Mouse (Mus musculus): ENCODE measurements around the gene Fgfr1op2. TPM values are rescaled to one million over a fixed set of nuclear protein-coding genes. Genes with fewer than 3 reads are reported as not detected.
A peak's percentile ranks its signal among the peaks of the same experiment; 100 is the strongest.
"Not testable (repeated sequence)": the region's sequence is repeated elsewhere in the genome, so short reads cannot be mapped to it uniquely, and the experiment has no call there.

Fgfr1op2 gene
- polyA plus RNA-seq, 1 experiment from 2014 or later = 83.7 TPM

DNA sequence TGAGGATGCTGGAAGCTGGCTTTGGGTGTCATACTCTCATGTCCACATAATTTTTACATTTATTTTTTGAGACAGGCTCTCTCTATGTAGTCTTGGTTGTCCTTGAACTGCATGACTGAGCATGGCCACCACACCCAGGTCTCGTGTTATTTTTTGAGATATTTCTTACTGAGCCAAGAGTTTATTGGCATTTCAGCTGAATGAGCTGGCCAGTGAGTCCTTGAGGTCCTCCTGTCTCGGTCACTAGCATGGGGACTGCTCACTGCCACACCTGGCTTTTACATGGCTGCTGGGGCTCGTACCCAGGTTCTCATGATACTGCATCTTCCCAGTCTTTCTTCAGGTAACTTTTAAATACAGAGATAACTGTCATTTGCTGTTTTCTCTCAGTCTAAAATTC is 36.6 kb upstream of the Fgfr1op2 start:
- no peaks in the 10 kb centered on the region for H3K9me3 ChIP-seq (replicated peaks; ENCODE audit: control insufficient read depth, low read length)
- H3K9ac ChIP-seq (ENCODE audit: low read depth, low read length) = no peak overlapping the region
- no peak for ATAC-seq (ENCODE audit: low read depth)
- H3K4me1 ChIP-seq (ENCODE audit: control insufficient read depth, low read depth, low read length) = no peaks in the 10 kb centered on the region
- no peaks in the 10 kb centered on the region for H3K36me3 ChIP-seq (ENCODE audit: control insufficient read depth, insufficient read depth)
- H3K4me3 ChIP-seq (ENCODE audit: low read depth, low read length) = no peak overlapping the region
- H3K27ac ChIP-seq (ENCODE audit: low read length) = no peak overlapping the region
- no peaks in the 10 kb centered on the region for H3K27me3 ChIP-seq (ENCODE audit: control insufficient read depth, insufficient read depth, low read depth, low read length)
- 66% methylated on average over 3 of the region's 3 CpGs for WGBS (ENCODE audit: insufficient replicate concordance)
- no peak overlapping the region for H3K4me2 ChIP-seq (ENCODE audit: low read depth, low read length)

DNA sequence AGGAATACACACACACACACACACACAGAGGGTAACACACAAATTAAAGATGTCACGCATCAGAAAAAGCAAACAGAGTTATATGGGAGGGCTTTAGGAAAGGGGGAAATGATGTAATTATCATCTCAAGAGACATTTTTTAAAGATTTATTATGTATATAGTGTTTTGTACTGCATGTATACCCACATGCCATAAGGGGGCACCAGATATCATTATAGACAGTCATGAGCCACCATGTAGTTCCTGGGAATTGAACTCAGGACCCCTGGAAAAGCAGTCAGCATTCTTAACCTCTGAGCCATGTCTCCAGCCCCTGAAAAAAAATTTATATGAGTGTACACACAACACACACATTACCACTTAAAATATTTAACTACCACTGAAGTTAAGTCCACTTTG is 32.4 kb upstream of the Fgfr1op2 start:
- 71% methylated on average over 1 of the region's 1 CpGs for WGBS (ENCODE audit: insufficient replicate concordance)
- Histone ChIP-seq H3K36me3 (ENCODE audit: control insufficient read depth, insufficient read depth) (no peaks in the 10 kb centered on the region), H3K4me2 (ENCODE audit: low read depth, low read length) (no peak overlapping the region), H3K4me3 (ENCODE audit: low read depth, low read length) (no peak overlapping the region), H3K9me3 (replicated peaks; ENCODE audit: control insufficient read depth, low read length) (no peaks in the 10 kb centered on the region), H3K27ac (ENCODE audit: low read length) (no peak overlapping the region), H3K4me1 (ENCODE audit: control insufficient read depth, low read depth, low read length) (no peaks in the 10 kb centered on the region), H3K27me3 (ENCODE audit: control insufficient read depth, insufficient read depth, low read depth, low read length) (no peaks in the 10 kb centered on the region), H3K9ac (ENCODE audit: low read depth, low read length) (no peak overlapping the region)
- no peak for ATAC-seq (ENCODE audit: low read depth)

DNA sequence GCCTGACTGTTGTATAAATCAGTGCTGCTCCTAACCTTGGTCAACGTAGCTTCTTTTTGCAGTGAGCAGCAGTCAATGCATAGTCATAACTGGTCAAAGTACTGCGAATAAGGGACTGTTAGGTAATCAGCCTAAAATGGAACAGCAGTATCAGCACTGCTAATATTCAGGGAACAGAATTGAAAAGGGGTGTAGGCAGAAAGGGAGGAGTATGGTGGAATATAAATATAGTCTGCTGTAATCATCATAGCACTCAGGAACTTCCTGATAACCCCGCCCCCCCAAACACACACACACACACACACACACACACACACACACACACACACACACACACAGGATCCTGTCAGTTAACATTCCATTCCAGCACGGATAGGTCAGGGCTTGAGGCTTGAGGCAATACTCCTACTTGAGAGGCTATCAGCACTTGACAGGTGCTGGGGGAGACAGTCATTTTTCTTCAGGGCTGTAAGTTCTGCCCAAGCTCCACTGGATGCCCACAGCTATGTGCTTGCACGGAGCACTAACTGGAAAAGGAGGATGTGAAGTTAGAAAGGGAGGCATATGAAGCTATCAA is 31.6 kb upstream of the Fgfr1op2 start:
- H3K36me3 ChIP-seq (ENCODE audit: control insufficient read depth, insufficient read depth) = no peaks in the 10 kb centered on the region; the same call in 1 of the 2 replicates
- H3K9ac ChIP-seq (ENCODE audit: low read depth, low read length) = no peak overlapping the region
- H3K27ac ChIP-seq (ENCODE audit: low read length) = no peak overlapping the region
- H3K4me1 ChIP-seq (ENCODE audit: control insufficient read depth, low read depth, low read length) = no peaks in the 10 kb centered on the region
- H3K27me3 ChIP-seq (ENCODE audit: control insufficient read depth, insufficient read depth, low read depth, low read length) = no peaks in the 10 kb centered on the region
- H3K4me2 ChIP-seq (ENCODE audit: low read depth, low read length) = no peak overlapping the region
- ATAC-seq (ENCODE audit: low read depth) = no peak
- H3K9me3 ChIP-seq (replicated peaks; ENCODE audit: control insufficient read depth, low read length) = no peaks in the 10 kb centered on the region
- 60% methylated on average over 5 of the region's 5 CpGs for WGBS (ENCODE audit: insufficient replicate concordance)
- H3K4me3 ChIP-seq (ENCODE audit: low read depth, low read length) = no peak overlapping the region

DNA sequence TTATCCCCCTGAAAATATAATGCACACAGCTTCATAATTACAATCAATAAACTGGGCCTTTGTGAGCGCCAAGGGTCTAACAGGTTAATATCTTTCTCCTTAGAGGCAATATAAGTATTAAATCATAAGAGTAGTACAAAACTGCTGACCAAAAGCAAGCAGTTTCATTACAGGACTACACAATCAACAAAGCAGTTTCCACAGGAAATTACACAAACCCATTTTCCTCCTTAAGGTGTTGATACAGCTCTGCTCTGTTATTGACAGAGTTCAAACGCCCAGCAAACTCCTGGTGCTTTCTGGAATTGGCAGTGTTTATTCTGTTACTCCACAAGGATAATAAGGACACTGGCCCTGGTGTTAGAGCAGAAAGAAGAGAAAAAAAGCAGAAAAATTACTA is 26.6 kb upstream of the Fgfr1op2 start:
- Histone ChIP-seq H3K4me1 (ENCODE audit: control insufficient read depth, low read depth, low read length) (no peaks in the 10 kb centered on the region), H3K27ac (ENCODE audit: low read length) (no peak overlapping the region), H3K4me3 (ENCODE audit: low read depth, low read length) (no peak overlapping the region), H3K27me3 (ENCODE audit: control insufficient read depth, insufficient read depth, low read depth, low read length) (no peaks in the 10 kb centered on the region), H3K9me3 (replicated peaks; ENCODE audit: control insufficient read depth, low read length) (no peaks in the 10 kb centered on the region), H3K36me3 (ENCODE audit: control insufficient read depth, insufficient read depth) (peaks cover 24% of the 10 kb centered on the region), H3K4me2 (ENCODE audit: low read depth, low read length) (no peak overlapping the region), H3K9ac (ENCODE audit: low read depth, low read length) (no peak overlapping the region)
- no peak for ATAC-seq (ENCODE audit: low read depth)
- 68% methylated on average over 2 of the region's 2 CpGs for WGBS (ENCODE audit: insufficient replicate concordance)

DNA sequence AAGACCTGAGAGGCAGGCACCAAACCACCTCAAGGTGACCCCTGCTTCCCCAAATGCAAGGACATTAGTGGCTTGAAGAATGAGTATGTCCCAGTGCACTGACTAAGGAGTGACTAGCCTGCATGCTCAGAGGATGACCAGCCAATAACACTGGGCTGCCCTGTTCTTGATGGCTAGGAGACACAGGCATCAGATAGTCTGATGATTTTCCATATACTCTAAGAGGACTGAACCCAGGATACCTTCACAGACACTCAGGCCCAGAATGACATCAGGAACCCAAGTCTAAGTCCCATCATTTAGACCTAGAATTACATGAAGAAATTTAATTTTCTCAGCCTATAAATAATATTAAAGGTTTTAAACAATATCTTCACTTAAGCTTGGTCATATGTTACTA is 25.7 kb upstream of the Fgfr1op2 start:
- no peak overlapping the region for H3K4me3 ChIP-seq (ENCODE audit: low read depth, low read length)
- no peaks in the 10 kb centered on the region for H3K9me3 ChIP-seq (replicated peaks; ENCODE audit: control insufficient read depth, low read length)
- H3K4me1 ChIP-seq (ENCODE audit: control insufficient read depth, low read depth, low read length) = no peaks in the 10 kb centered on the region
- H3K9ac ChIP-seq (ENCODE audit: low read depth, low read length) = no peak overlapping the region
- H3K36me3 ChIP-seq (ENCODE audit: control insufficient read depth, insufficient read depth) = peaks cover 31% of the 10 kb centered on the region
- H3K27me3 ChIP-seq (ENCODE audit: control insufficient read depth, insufficient read depth, low read depth, low read length) = no peaks in the 10 kb centered on the region
- no peak for ATAC-seq (ENCODE audit: low read depth)
- H3K27ac ChIP-seq (ENCODE audit: low read length) = no peak overlapping the region
- H3K4me2 ChIP-seq (ENCODE audit: low read depth, low read length) = no peak overlapping the region

DNA sequence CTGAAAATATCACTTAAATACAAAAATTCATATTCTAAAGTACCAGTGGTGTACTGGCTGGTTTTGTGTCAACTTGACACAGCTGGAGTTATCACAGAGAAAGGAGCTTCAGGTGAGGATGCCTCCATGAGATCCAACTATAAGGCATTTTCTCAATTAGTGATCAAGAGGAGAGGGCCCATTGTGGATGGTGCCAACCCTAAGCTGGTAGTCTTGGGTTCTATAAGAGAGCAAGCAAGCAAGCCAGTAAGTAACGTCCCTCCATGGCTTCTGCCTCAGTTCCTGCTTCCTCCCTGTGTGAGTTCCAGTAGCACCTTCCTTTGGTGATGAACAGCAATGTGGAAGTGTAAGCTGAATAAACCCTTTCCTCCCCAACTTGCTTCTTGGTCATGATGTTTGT is 14.5 kb upstream of the Fgfr1op2 start:
- WGBS (ENCODE audit: insufficient replicate concordance) = 76% methylated on average over 1 of the region's 1 CpGs
- peaks cover 19% of the 10 kb centered on the region for H3K36me3 ChIP-seq (ENCODE audit: control insufficient read depth, insufficient read depth)
- ATAC-seq (ENCODE audit: low read depth) = not testable (repeated sequence)

DNA sequence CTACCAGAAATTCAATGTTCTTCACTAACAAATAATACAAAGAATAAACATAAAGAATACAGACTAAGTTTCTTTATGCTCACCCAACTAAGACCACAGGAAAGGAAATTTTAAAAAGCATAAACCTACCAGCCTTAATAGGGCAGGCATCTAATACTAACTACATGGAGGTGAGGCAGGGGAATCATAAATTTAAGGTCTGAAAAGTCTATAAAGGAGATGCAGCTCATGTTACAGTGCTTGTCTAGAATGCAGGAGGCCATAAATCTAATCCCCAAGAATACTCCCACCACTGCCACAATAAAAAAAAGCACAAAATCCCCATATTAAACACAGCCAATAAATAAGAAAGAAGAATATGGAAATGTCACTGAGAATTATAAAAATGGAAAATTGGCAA is 4.9 kb upstream of the Fgfr1op2 start:
- no peak overlapping the region for H3K4me2 ChIP-seq (ENCODE audit: low read depth, low read length)
- no peak for ATAC-seq (ENCODE audit: low read depth)
- no peak overlapping the region for H3K4me3 ChIP-seq (ENCODE audit: low read depth, low read length)
- H3K4me1 ChIP-seq (ENCODE audit: control insufficient read depth, low read depth, low read length) = peaks cover 8% of the 10 kb centered on the region
- no peaks in the 10 kb centered on the region for H3K27me3 ChIP-seq (ENCODE audit: control insufficient read depth, insufficient read depth, low read depth, low read length)
- H3K9ac ChIP-seq (ENCODE audit: low read depth, low read length) = no peak overlapping the region
- H3K36me3 ChIP-seq (ENCODE audit: control insufficient read depth, insufficient read depth) = no peaks in the 10 kb centered on the region; the same call in 1 of the 2 replicates
- H3K27ac ChIP-seq (ENCODE audit: low read length) = no peak overlapping the region
- no peaks in the 10 kb centered on the region for H3K9me3 ChIP-seq (replicated peaks; ENCODE audit: control insufficient read depth, low read length)

More for the DNA sequence above, 14.5 kb upstream of the Fgfr1op2 start:
- not testable (repeated sequence) for H3K4me3 ChIP-seq (ENCODE audit: low read depth, low read length); H3K9me3 ChIP-seq (replicated peaks; ENCODE audit: control insufficient read depth, low read length); H3K27ac ChIP-seq (ENCODE audit: low read length); H3K4me1 ChIP-seq (ENCODE audit: control insufficient read depth, low read depth, low read length); H3K4me2 ChIP-seq (ENCODE audit: low read depth, low read length); H3K9ac ChIP-seq (ENCODE audit: low read depth, low read length); H3K27me3 ChIP-seq (ENCODE audit: control insufficient read depth, insufficient read depth, low read depth, low read length)

DNA sequence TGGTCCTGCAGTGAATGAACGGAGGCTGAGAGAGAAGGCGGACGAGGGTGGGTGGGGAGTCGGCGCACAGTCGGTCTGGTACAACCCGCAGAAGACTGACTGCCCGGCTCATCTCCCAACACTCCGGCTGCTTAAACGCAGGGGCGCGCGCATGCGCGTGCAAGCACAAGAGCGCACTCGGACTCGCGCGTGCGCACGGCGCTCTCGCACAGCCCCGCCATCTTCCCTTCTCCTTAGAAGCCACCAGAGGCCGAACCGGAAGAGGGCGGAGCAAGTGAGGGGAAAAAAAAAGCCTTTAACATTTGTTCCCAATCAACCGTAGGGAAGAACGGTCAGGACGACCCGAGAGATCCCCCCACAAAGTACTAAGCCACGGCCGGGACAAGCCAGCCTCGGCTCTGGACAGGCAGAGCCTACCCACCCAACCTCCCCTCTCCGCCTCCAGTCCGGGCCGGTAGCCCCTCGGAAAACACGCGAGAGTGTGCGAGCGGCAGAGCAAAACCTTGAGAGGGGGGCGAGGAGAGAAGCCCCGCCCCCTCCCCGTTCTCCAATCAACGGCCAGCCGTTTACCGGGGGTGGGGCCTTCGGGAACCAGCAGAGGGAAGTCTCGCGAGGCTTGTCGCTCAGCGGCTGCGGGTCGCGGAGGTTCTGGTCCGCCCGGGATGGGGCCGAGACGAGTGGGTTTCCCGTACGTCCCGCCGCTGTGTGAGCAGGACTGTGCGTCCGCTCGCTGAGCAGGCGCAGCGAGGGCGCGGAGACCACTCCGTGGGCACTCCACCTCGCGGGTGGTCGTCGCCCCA is 507 bp downstream of the Fgfr1op2 start, which contains the start of gene Ints13:
Gene Ints13, minus strand, starts transcription at position 526 of the 800 bp plus-strand sequence.
- under 1% methylated on average over 77 of the region's 77 CpGs for WGBS (ENCODE audit: insufficient replicate concordance)
- peak within 1 kb of the TSS; percentile 96 for H3K4me3 ChIP-seq (ENCODE audit: low read depth, low read length)
- no peaks in the 10 kb centered on the region for H3K9me3 ChIP-seq (replicated peaks; ENCODE audit: control insufficient read depth, low read length)
- peaks cover 17% of the 10 kb centered on the region for H3K4me1 ChIP-seq (ENCODE audit: control insufficient read depth, low read depth, low read length)
- peak within 1 kb of the TSS; percentile 100 for H3K9ac ChIP-seq (ENCODE audit: low read depth, low read length)
- H3K27me3 ChIP-seq (ENCODE audit: control insufficient read depth, insufficient read depth, low read depth, low read length) = no peaks in the 10 kb centered on the region
- peak; percentile 92 for ATAC-seq (ENCODE audit: low read depth)
- H3K4me2 ChIP-seq (ENCODE audit: low read depth, low read length) = peak within 1 kb of the TSS; percentile 84
- H3K27ac ChIP-seq (ENCODE audit: low read length) = peak within 1 kb of the TSS; percentile 100
- H3K36me3 ChIP-seq (ENCODE audit: control insufficient read depth, insufficient read depth) = no peaks in the 10 kb centered on the region; the same call in 1 of the 2 replicates

DNA sequence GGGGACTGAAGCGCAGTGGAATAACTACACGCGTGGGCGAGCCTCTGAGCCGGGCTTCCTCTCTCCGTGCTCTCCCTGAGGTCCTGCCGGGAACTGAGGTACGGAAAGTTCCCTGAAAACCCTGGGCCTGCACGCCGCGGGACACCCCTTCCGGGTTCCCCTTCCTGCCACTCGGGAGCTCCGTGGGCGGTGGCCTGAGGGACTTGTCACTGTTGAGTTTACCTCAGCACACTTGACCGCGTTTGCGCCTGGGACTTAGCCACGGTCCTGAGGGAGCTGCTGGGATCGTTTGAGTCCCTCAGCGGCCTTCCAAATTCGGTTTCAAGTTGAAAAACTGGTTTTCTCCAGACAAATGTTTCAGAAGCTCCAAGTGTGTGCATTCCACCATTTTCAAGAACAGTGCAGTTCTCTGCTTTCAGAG is 1.1 kb downstream of the Fgfr1op2 start:
- H3K27ac ChIP-seq (ENCODE audit: low read length) = peak overlapping the region; percentile 100
- no peaks in the 10 kb centered on the region; the same call in 1 of the 2 replicates for H3K36me3 ChIP-seq (ENCODE audit: control insufficient read depth, insufficient read depth)
- peak overlapping the region; percentile 100 for H3K9ac ChIP-seq (ENCODE audit: low read depth, low read length)
- peak overlapping the region; percentile 84 for H3K4me2 ChIP-seq (ENCODE audit: low read depth, low read length)
- H3K27me3 ChIP-seq (ENCODE audit: control insufficient read depth, insufficient read depth, low read depth, low read length) = no peaks in the 10 kb centered on the region
- WGBS (ENCODE audit: insufficient replicate concordance) = 0% methylated on average over 22 of the region's 22 CpGs
- peak; percentile 61 for ATAC-seq (ENCODE audit: low read depth)
- H3K4me1 ChIP-seq (ENCODE audit: control insufficient read depth, low read depth, low read length) = peaks cover 17% of the 10 kb centered on the region
- H3K9me3 ChIP-seq (replicated peaks; ENCODE audit: control insufficient read depth, low read length) = no peaks in the 10 kb centered on the region
- peak overlapping the region; percentile 96 for H3K4me3 ChIP-seq (ENCODE audit: low read depth, low read length)

Measured in liver, embryonic 16.5 days (tissue).